In the genomic region with DNA sequence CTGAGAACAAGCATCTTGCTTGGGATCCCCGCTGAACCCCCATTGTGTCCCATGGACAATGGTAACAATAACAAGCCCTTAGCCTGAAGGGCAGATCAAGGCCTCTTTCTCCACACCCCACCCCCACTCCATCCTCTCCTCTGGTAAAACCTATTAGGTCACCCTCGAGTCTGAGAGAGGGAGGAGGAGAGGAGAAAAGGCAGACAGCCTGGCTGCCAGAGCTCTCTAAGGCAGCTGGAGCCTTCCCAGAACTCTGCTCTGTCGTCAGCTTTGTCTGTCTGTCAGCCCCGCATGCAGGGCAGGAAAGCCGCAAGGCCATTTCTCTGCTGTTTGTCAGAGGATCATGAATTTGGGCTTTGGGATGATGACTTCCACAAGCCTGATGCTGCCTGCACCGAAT, we compare ENCODE assay signal across 9 mouse cellular contexts.
DNase-seq lines count a peak whose midpoint lies in the region; ATAC-seq and TF ChIP-seq lines count a peak whose summit lies in the region.
"Had no signal": no experiment of that assay in that cellular context is flagged by ENCODE, and none has a peak within 500 bp of the region (broad histone marks: within the 10 kb centered on the region; RNA-seq: fewer than 3 reads in every experiment).

No protein-coding gene starts in this region.

- WGBS in limb, embryonic 14.5 days: 24% methylated on average over 6 of the region's 6 CpGs

- no peak overlapping the region for H3K9ac ChIP-seq in limb, embryonic 14.5 days (ENCODE audit: low read depth, low read length, severe bottlenecking)
- H3K9ac ChIP-seq: liver, embryonic 14.5 days had no signal

- no peaks in the 10 kb centered on the region for H3K27me3 ChIP-seq in limb, embryonic 14.5 days (ENCODE audit: control insufficient read depth, insufficient read depth, low read length)

- peaks cover 26% of the 10 kb centered on the region for H3K4me1 ChIP-seq in limb, embryonic 14.5 days (ENCODE audit: control insufficient read depth, insufficient read depth, low read length)

- 0 out of 2 replicates have a peak, but pooled peaks have one; percentile 12 for ATAC-seq in limb, embryonic 14.5 days (ENCODE audit: low FRiP score, low read depth)
- ATAC-seq in inflammation-experienced regulatory T-cells, adult 6 months: no peak

- TF ChIP-seq POLR2A in limb, embryonic 14.5 days (IDR thresholded peaks at IDR 0.05; ENCODE audit: borderline replicate concordance, extremely low read depth, insufficient read depth, insufficient read length): no peak

- H3K27ac ChIP-seq in limb, embryonic 14.5 days (replicated peaks; ENCODE audit: low read depth, low read length): no peak overlapping the region
- H3K27ac ChIP-seq: liver, embryonic 14.5 days had no signal

- no peaks in the 10 kb centered on the region for H3K9me3 ChIP-seq in limb, embryonic 14.5 days (ENCODE audit: control insufficient read depth, low read length)

- no peaks in the 10 kb centered on the region for H3K36me3 ChIP-seq in limb, embryonic 14.5 days (ENCODE audit: control insufficient read depth, insufficient read depth, low read length)

- no peak overlapping the region for H3K4me2 ChIP-seq in limb, embryonic 14.5 days (replicated peaks; ENCODE audit: low read depth, low read length, severe bottlenecking)

- H3K4me3 ChIP-seq in limb, embryonic 14.5 days (replicated peaks; ENCODE audit: low read length): no peak overlapping the region

- DNase-seq in cerebellum, postnatal 14 days: peak; percentile 27 to 35
- no peak for DNase-seq in cerebellum, adult 8-10 months
- peak; percentile 14 for DNase-seq in WW6 (ENCODE audit: low read depth, low spot score)
- DNase-seq in heart, adult 9 months (ENCODE audit: low spot score in 2 of 2): peak; percentile 17 to 34
- peak; percentile 48 for DNase-seq in limb, embryonic 14.5 days (ENCODE audit: low spot score)
- no peak for DNase-seq in thymus, postnatal 36 days
- DNase-seq in spleen, postnatal 14 days (ENCODE audit: low spot score in 2 of 2): no peak

Comparison
In these comparisons a context has a peak if more than half of its experiments do, and no peak if none do; other contexts are left out.
1. DNase-seq: peak in cerebellum, postnatal 14 days (2 of 2), WW6 (single experiment), heart, adult 9 months (2 of 2) and limb, embryonic 14.5 days (single experiment); none in cerebellum, adult 8-10 months (single experiment), thymus, postnatal 36 days (0 of 2) and spleen, postnatal 14 days (0 of 2).